Mouse (Mus musculus): ENCODE measurements around the gene Vegfd.

DNA sequence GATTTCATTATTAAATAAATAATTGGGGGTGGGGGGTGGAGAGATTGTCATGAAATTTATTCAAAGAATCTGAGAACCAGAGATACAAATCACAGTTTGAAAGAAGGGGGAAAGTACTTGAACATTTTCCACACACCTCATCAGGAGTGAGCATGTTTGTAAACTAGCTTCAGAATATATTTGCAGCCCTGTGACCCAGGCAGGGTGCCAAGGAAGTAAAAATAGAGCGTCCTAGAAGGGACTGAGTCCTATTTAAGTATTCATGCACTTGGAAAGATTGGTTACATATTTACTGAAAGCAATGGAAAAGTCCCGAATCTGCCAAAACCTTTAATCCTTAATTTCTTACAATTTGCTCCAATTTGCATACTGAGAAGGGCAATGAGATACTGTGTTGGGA lies 67.0 kb downstream of the Vegfd start:
- TF ChIP-seq GATA1 (IDR thresholded peaks at IDR 0.05; ENCODE audit: borderline replicate concordance, low read length) (no peak), FLI1 (IDR thresholded peaks at IDR 0.05; ENCODE audit: low read length) (no peak)

Measured in megakaryocyte, embryonic 14.5 days (primary cell).